Mouse (Mus musculus): ENCODE measurements at regions not wholly inside any gene's neighbourhood (a gene's known extent, or its start where the extent isn't known, plus 50 kb on each side); places are given as distances from the start of the nearest gene placed in this dataset.

GRCm38 (mm10) chr1:163502557-163502956, 99.1 kb upstream of the Gorab start:
- no peak for TF ChIP-seq USF1 (IDR thresholded peaks at IDR 0.05; ENCODE audit: low read depth)
- no peak for TF ChIP-seq POLR2AphosphoS2 (IDR thresholded peaks at IDR 0.05; ENCODE audit: insufficient read length, low read depth)
- TF ChIP-seq MYOD1 (IDR thresholded peaks at IDR 0.05; ENCODE audit: control insufficient read depth in 1 of 3, insufficient read length in 2 of 3, low read depth in 2 of 3): no peak
- no peak for TF ChIP-seq POLR2A (IDR thresholded peaks at IDR 0.05; ENCODE audit: insufficient read length, low read depth)
- no peak for TF ChIP-seq E2F4 (IDR thresholded peaks at IDR 0.05; ENCODE audit: insufficient read depth)
- TF ChIP-seq TCF12 (IDR thresholded peaks at IDR 0.05; ENCODE audit: insufficient read depth, poor library complexity, severe bottlenecking): no peak
- TF ChIP-seq TCF3 (IDR thresholded peaks at IDR 0.05; ENCODE audit: insufficient read length, low read depth): no peak
- no peak for TF ChIP-seq MAX (IDR thresholded peaks at IDR 0.05; ENCODE audit: low read depth)
- no peak for TF ChIP-seq MYOG (IDR thresholded peaks at IDR 0.05; ENCODE audit: control insufficient read depth in 1 of 3, insufficient read depth in 1 of 3, insufficient read length in 2 of 3, low read depth in 2 of 3)
